Mouse (Mus musculus): ENCODE measurements around the gene Lrpprc.

DNA sequence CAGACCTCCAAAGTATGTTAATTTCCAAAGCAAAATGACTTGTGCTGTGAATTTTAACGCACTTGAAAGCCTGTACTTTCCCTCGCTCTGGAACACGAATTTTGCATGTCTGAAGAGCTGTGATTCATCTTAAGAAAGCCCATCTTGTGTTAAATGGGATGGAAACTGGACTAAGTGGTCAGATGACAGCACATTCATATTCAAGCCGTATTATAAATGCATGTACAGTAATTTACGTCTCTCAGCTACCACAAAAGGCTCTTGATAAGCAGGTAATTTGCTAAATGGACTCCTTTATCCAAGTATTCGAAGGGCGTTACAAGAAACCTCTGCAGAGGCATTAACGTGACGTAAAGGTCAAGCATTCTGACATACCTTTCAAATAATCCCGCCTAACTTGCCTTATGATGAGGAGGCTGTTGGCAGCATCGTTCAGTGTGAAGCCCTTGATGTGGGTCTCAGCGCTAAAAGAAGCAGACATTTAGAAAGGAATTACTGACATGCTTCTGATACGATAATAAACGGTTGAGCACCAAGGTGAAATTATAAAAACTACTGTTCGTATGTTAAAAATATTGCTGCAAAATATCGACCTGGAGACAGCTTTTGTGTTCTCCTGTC is 74.2 kb downstream of the Lrpprc start:
- no peak for TF ChIP-seq CTCF (IDR thresholded peaks at IDR 0.05; ENCODE audit: low read depth)
- no peak for TF ChIP-seq EP300 (IDR thresholded peaks at IDR 0.05; ENCODE audit: low read depth)
